Mouse (Mus musculus) T-helper 1 cell (primary cell): Measurements from ENCODE around the gene Tmie.

Experiments used
- in situ Hi-C: fragments of 300-600 bp; cut with MboI, MseI; formaldehyde crosslinking; loops from one replicate; pipeline ENCODE4 v1.15.1; 2025; ENCODE audit warnings: high pct_unique_total_duplicates

The Tmie gene

GRCm38 (mm10) chr9:110879998-110880561 is at the start of gene Tmie:
Gene Tmie, minus strand, starts transcription at chr9:110880113.
- in situ Hi-C loops, result no loop called here

GRCm38 (mm10) chr9:110922759-110923158 is 42.8 kb upstream of the Tmie start:
- in situ Hi-C loops, result no loop called here

- in situ Hi-C loops, result no loop called here
These were observed 40.9 kb upstream of the Tmie start for GRCm38 (mm10) chr9:110920665-110921419.

DNA sequence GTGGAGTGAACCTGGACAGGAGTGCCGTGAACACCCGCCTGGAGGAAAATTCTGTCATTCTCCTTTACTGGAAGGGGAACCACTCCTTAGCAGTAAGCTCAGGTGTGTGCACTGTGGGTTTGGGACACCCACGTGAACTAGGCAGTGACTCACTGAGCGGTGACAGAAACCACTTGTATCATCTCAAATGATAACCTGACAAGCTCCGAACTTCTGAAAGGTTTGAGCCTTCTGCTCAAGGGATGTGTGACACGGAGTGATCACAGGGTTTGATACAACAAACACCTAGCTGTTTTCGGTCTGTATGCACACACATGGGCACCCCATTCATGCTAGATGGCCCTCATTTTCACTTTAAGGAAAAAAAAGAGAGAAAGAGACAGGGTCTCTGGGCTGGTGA is 36.9 kb upstream of the Tmie start, which contains the start of gene Fam240a:
Gene Fam240a, minus strand, starts transcription at position 76 of the 400 bp plus-strand sequence.
- in situ Hi-C loops, result no loop called here

DNA sequence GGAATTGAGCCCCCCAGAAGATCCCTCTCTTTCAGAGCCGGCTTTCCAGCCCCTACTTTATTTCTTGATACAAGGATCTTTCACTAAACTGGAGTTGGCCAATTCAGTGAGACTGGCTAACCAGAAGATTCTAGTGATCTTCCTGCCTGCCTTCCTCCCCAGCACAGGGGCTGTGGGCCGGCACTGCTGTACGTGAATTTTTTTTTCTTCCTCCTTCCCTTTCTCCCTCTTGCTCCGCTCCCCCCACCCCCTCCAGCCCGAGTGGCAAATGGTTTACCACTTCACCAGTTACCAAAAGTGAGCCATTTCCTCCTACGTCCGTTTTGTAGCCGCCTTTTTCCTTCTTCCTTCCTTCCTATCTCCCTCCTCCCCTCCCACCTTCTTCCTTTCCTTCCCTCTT is 35.6 kb upstream of the Tmie start:
- in situ Hi-C loops, result no loop called here

DNA sequence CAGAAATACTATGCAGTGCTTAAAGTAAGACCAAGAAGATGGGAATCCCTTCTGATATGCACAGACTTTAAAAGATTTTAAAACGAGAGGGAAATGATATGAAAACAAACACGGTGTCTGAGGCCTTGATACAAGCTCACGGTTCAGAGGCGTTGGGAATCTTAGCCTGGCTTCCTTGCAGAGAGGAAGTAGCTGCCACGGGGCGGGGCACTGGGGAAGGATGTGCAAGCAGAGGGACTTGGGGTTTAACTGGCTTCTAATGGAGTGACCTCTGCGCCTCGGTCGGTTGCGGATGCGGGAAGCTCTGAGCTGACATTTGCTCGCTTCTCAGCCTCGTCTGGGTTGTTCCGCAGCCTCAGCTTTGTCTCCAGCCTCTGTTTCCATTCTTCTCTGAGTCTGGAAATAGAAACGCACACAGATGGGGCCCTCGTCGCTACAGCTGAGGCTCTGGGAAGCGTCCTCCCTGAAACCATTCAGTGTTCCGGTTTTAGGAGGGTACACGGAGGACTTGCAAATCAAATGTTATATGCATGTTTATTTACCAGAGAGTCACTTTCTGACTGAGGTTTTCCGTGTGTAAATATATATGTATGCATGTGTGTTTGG is 34.8 kb upstream of the Tmie start:
- in situ Hi-C loops, result no loop called here

GRCm38 (mm10) chr9:110909371-110909967 is 29.6 kb upstream of the Tmie start:
- in situ Hi-C loops, result no loop called here

DNA sequence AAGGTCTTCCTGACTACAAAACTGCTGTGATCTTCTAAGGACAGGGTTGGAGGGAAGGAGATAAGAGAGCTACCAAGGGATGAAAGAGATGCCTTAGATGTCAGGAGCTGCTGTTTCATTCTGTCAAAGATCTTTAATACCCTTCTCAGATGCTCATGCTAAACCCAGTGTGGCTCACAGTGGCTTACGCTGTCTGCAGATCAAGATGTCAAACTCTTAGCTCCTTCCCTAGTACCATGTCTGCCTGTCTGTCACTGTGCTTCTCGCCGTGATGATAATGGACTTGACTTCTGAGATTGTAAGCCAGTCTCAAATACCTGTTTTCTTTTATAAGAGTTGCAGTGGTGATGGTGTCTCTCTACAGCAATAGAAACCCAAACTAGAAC is 28.7 kb upstream of the Tmie start:
- in situ Hi-C loops, result no loop called here

DNA sequence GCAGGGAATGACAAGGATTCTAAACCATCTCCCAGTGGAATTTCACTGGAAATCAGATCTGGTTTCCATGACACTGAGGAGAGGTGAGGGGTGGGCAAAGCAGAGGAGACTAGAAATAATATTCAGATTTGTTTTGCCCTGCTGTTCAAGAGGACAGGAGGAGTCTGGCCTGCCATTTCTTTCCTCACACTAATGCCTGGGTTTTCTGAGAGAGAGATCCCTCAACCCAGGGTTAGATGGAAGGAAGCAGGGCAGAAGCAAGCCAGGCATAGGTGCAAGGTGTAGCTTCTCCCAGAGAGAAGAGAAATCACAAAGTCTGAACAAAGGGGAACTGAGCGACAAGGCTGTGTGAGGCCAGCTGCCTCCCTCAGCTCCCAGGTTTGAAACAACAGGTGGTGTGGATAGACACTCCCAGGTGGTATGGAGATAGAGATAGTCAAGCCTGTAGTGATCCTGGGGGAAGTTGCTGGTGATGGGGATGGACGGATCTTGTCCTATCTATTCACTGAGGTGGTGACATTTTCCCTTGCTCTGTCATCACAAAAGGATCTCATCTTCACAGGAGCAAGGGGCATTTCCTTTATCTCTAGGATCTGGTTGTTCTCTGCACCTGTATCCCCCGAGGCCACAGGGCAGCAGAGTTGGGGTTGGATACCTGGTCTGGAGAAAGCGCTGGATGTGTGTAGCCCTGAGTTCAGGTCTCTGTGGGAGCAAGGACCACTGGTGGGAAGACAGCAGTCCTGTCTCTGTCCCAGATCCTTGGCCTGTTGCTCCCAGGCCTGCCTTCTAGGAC is 28.1 kb upstream of the Tmie start:
- in situ Hi-C loops, result no loop called here

DNA sequence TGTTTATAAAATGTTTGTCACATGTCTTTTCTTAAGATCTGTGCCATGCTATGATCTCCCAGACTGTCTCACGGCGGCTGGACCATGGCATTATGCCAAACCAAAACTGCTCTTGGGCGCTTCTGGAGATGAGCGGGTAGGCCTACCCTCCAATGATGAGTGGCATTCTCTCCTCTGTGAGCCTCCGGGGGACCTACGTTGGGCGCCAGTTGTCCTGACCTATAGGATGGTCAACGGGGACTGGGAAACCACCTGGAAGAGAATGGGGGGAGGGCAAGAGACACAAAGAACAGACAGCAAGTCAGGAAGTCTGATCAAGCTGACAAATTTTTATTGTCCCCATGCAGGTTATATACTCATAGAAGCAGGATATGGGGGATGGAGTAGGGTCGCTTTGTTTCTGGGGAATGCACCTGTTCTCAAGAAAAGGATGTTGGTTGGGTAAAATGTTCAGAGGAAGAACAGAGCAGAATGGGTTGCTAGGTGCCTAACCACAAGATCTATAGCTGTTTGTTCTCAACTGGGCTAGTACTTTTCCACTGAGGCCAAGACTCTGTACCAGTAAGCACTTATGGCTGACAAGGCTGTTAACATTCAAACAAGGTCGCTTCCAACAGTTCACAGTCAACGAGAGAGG is 27.4 kb upstream of the Tmie start:
- in situ Hi-C loops, result no loop called here

GRCm38 (mm10) chr9:110902271-110902670 is 22.4 kb upstream of the Tmie start:
- in situ Hi-C loops, result no loop called here

- in situ Hi-C loops, result no loop called here
These were observed 21.3 kb upstream of the Tmie start for GRCm38 (mm10) chr9:110901204-110901603.

DNA sequence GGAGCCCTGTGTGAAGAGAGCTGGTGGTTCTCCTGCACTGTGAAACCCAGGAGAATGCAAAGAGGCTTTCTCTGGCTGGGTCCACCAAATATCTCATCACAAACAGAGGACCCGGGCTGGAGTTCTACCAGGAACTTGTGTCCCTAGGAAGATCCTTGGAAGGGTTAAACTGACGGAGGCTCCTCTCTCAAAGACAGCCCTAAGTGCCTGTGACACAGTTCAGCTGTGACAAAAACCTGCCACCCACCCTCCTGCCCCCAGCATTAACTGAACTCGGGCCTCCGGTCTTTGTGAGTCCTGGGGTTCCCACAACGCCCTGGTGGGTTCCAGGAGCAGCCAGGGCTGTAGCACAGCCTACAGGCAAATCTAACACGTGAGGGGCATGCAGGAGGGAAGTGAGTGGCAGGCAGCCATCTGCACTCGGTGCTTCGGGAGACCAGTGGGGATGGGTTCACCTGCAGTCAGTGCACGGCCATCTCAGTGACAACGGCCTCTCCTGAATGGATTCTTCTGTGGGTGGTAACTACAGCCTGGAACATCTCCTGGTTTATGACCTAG is 19.6 kb upstream of the Tmie start:
- in situ Hi-C loops, result no loop called here

DNA sequence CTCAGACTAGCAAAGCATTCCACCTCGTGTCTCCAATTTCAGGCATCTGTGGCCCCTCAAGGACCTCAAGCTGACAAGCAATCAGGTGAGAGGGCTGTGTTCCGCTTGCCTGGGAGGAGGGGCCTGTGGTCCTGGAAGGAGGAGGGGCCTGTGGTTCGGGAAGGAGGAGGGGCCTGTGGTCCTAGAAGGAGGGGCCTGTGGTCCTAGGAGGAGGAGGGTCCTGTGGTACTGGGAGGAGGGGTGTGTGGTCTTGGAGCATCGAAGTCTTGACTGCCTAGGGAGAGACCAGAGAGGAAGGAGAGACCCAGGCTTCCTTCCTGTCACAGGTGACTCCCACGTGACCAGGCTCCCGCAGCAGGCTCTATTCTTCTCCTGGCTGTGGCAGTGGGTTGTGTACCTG is 16.7 kb upstream of the Tmie start:
- in situ Hi-C loops, result no loop called here

DNA sequence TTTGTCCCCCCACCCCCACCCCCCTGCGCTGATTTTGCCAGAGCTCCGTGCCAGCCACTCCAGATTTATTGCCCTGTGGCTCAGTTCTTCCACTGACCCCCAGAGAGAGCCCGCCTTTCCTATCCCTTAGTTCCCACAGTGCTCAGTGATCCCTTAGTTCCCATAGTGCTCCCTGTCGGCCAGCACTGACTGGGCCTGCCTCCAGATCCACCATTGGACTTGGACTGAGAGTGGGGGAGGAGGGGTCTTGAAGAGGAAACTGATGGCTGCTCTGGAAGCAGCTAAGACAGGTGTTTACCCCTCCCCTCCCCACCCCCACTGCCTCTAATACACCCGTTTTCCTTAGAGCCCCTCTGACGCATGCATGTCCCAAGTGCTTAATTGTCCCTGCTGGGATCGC is 16.1 kb upstream of the Tmie start:
- in situ Hi-C loops, result no loop called here

DNA sequence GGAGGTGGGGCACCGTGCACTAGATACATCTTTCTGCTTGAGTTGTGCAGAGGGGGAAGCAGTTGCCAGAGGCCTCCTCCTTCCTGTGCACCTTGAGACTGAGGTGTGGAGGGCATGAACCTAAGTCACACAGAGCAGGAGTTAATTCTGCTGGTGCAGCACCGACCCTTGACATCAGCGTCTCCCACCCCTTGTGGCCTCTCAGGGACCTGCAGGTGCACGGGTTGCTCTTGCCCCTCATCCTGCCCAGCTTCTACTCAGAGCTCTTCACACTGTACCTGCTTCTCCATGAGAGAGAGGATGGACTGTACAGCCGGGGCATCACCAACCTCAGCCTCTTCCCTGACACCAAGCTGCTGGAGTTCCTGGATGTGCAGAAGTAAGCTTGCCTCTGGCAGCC is 15.6 kb upstream of the Tmie start:
- in situ Hi-C loops, result no loop called here

GRCm38 (mm10) chr9:110893429-110893828 is 13.5 kb upstream of the Tmie start:
- in situ Hi-C loops, result no loop called here

GRCm38 (mm10) chr9:110892552-110892951 is 12.6 kb upstream of the Tmie start:
- in situ Hi-C loops, result no loop called here

GRCm38 (mm10) chr9:110891077-110891828 is 11.3 kb upstream of the Tmie start:
- in situ Hi-C loops, result no loop called here

DNA sequence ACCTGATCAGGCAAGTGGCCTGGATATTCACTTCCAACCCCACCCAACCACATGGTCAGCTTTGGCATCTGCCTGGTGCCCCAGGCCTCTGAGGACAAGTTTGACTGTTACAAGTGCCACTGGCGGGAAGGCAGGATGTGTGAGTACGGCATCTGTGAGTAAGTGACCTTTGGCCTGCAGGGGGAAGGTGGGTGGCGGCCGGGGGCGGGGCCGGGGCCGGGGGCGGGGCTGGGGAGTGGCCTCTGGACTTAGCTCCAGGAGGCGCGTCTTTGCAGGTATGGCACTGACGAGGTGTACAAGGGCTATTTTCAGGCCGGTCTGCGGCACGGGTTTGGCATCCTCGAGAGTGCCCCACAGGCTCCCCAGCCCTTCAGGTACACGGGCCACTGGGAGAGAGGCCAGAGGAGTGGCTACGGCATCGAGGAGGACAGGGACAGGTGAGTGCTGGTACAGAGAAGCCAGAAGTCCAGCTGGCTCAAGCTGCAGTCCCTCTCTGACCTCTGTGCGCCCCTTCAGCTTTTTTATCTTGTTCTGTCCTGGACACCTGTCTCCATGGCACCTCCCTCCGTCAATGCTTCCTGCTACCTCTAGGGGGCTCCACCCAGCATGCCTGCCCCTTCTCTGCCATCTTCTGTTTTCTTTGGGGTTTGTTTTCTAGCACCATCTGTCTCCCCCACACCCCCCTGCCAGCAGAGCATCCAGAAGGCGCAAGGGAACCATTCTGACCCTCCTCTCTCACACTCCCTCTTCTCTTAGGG is 10.3 kb upstream of the Tmie start:
- in situ Hi-C loops, result no loop called here
